Mouse (Mus musculus): Measurements from ENCODE around the gene Wfdc10. TPM values are rescaled to one million over a fixed set of nuclear protein-coding genes. Genes with fewer than 3 reads are reported as not detected.

Gene Wfdc10
- total and polyA plus RNA-seq, 3 experiments: not detected

DNA sequence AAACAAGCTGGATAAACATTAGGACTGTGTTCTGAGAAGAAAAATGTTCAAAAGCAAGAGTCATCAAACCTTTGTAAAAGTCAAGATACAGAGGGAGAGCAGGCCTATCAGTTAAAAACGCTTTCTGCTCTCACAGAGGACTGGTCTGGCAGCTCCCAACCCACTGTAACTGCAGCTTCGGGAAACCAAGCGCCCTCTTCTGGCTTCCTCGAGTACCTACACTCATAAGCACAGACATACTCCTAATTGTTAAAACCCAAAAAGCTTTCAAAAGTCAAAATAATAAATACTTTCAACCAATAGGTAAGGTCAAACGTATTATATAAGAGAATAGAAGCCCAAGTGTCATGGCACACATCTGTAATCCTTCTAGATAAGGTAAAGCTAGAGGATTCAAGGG lies 48.4 kb downstream of the Wfdc10 start:
- intact Hi-C loops (cut with DNase I): no loop called here
- WGBS: 73% methylated on average over 5 of the region's 5 CpGs
- Histone ChIP-seq H3K27me3 (ENCODE audit: control insufficient read depth, insufficient read depth, low read length) (no peaks in the 10 kb centered on the region), H3K36me3 (ENCODE audit: control insufficient read depth, insufficient read depth, low read length) (no peaks in the 10 kb centered on the region), H3K79me2 (replicated peaks; ENCODE audit: control insufficient read depth, insufficient read depth, low read length) (no peaks in the 10 kb centered on the region), H3K27ac (no peak overlapping the region), H3K9ac (ENCODE audit: low read depth, low read length) (no peak overlapping the region), H3K4me3 (no peak overlapping the region), H3K4me1 (ENCODE audit: control insufficient read depth, insufficient read depth, low read length) (no peaks in the 10 kb centered on the region)
- TF ChIP-seq EP300 (IDR thresholded peaks at IDR 0.05; ENCODE audit: insufficient read depth, low read depth, low read length) (no peak), POLR2A (IDR thresholded peaks at IDR 0.05; ENCODE audit: insufficient read depth, low read depth, low read length) (no peak), CTCF (IDR thresholded peaks at IDR 0.05) (no peak)
- no peak for DNase-seq

DNA sequence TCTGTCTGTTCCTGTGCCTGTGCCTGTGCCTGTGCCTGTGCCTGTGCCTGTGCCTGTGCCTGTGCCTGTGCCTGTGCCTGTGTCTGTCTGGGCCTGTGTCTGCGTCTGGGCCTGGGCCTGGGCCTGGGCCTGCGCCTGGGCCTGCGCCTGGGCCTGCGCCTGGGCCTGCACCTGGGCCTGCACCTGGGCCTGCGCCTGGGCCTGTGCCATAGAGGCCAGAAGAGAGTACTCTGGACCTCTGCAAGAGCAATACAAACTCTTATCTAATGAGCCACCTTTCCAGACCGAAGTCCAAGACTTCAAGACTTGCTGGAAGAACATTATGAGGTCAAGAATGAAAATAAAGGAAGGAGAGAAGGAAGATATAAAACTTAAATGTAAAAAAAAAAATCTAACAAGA lies 49.5 kb downstream of the Wfdc10 start:
- Histone ChIP-seq H3K27ac (no peak overlapping the region), H3K27me3 (ENCODE audit: control insufficient read depth, insufficient read depth, low read length) (no peaks in the 10 kb centered on the region), H3K79me2 (replicated peaks; ENCODE audit: control insufficient read depth, insufficient read depth, low read length) (no peaks in the 10 kb centered on the region), H3K4me1 (ENCODE audit: control insufficient read depth, insufficient read depth, low read length) (no peaks in the 10 kb centered on the region), H3K4me3 (no peak overlapping the region), H3K9ac (ENCODE audit: low read depth, low read length) (no peak overlapping the region), H3K36me3 (ENCODE audit: control insufficient read depth, insufficient read depth, low read length) (no peaks in the 10 kb centered on the region)
- intact Hi-C loops (cut with DNase I): no loop called here
- 91% methylated on average over 6 of the region's 6 CpGs for WGBS
- TF ChIP-seq POLR2A (IDR thresholded peaks at IDR 0.05; ENCODE audit: insufficient read depth, low read depth, low read length) (no peak), CTCF (IDR thresholded peaks at IDR 0.05) (no peak), EP300 (IDR thresholded peaks at IDR 0.05; ENCODE audit: insufficient read depth, low read depth, low read length) (no peak)
- DNase-seq: no peak

DNA sequence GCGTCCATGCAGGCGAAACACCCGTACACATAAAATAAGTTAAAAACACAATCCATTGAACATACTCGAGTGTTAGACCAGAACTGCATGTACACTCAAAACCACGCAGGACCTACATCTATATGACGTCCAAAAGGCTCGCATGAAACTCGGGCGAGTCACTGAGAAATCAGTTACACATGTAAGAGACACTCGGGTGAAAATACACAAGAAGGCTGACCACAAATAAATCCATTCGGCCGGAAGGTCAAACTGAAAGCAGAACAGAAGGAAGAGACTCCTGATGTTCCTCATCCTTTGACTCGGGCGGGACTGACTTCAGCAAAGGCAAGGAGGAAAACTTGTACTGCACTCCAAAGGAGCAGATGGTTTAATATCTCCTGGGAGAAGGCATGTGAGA lies 50.1 kb downstream of the Wfdc10 start:
- Histone ChIP-seq H3K4me3 (no peak overlapping the region), H3K27me3 (ENCODE audit: control insufficient read depth, insufficient read depth, low read length) (no peaks in the 10 kb centered on the region), H3K36me3 (ENCODE audit: control insufficient read depth, insufficient read depth, low read length) (no peaks in the 10 kb centered on the region), H3K4me1 (ENCODE audit: control insufficient read depth, insufficient read depth, low read length) (no peaks in the 10 kb centered on the region), H3K9ac (ENCODE audit: low read depth, low read length) (no peak overlapping the region), H3K27ac (no peak overlapping the region), H3K79me2 (replicated peaks; ENCODE audit: control insufficient read depth, insufficient read depth, low read length) (no peaks in the 10 kb centered on the region)
- TF ChIP-seq POLR2A (IDR thresholded peaks at IDR 0.05; ENCODE audit: insufficient read depth, low read depth, low read length) (no peak), CTCF (IDR thresholded peaks at IDR 0.05) (no peak), EP300 (IDR thresholded peaks at IDR 0.05; ENCODE audit: insufficient read depth, low read depth, low read length) (no peak)
- 85% methylated on average over 14 of the region's 14 CpGs for WGBS
- DNase-seq: no peak
- intact Hi-C loops (cut with DNase I): no loop called here

Other genes with a start within 250 kb of the Wfdc10 start
Only the 30 nearest of the 31 such genes appear.
- gene Sdc4, start 212.2 kb upstream of the Wfdc10 start, total RNA-seq (2021): 10 to 100 TPM; 20.2 to 26.0 TPM
- gene Sdc4, start 212.2 kb upstream of the Wfdc10 start, polyA plus RNA-seq (2012; rRNA removed): 14.7 and 15.5 TPM in 2 replicates
- 10 to 100 TPM; 21.1 to 26.4 TPM for gene Sys1, start 199.1 kb upstream of the Wfdc10 start, total RNA-seq (2021)
- 52.0 and 55.0 TPM in 2 replicates for gene Sys1, start 199.1 kb upstream of the Wfdc10 start, polyA plus RNA-seq (2012; rRNA removed)
- 1 to 10 TPM; 8.0 to 9.2 TPM for gene Gm20458, start 195.1 kb upstream of the Wfdc10 start, total RNA-seq (2021)
- 7.8 and 17.2 TPM in 2 replicates for gene Gm20458, start 195.1 kb upstream of the Wfdc10 start, polyA plus RNA-seq (2012; rRNA removed)
- not detected for gene Trp53tg5, start 182.3 kb upstream of the Wfdc10 start, total RNA-seq (2021)
- not detected in 2 replicates for gene Trp53tg5, start 182.3 kb upstream of the Wfdc10 start, polyA plus RNA-seq (2012; rRNA removed)
- 10 to 100 TPM in 1 of 2 experiments, 1 to 10 TPM in 1; 8.0 to 10.3 TPM for gene Dbndd2, start 169.9 kb upstream of the Wfdc10 start, total RNA-seq (2021)
- 17.9 and 31.9 TPM in 2 replicates for gene Dbndd2, start 169.9 kb upstream of the Wfdc10 start, polyA plus RNA-seq (2012; rRNA removed)
- gene Pigt, start 158.5 kb upstream of the Wfdc10 start, total RNA-seq (2021): 10 to 100 TPM; 31.3 to 31.5 TPM
- gene Pigt, start 158.5 kb upstream of the Wfdc10 start, polyA plus RNA-seq (2012; rRNA removed): 47.1 and 51.3 TPM in 2 replicates
- gene Wfdc2, start 93.6 kb upstream of the Wfdc10 start, total RNA-seq (2021): 1 to 10 TPM in 1 of 2 experiments, under 1 TPM in 1; 0.43 to 1.3 TPM
- 0.50 and 78.4 TPM in 2 replicates for gene Wfdc2, start 93.6 kb upstream of the Wfdc10 start, polyA plus RNA-seq (2012; rRNA removed)
- not detected for gene Spint3, start 82.6 kb upstream of the Wfdc10 start, total RNA-seq (2021)
- gene Spint3, start 82.6 kb upstream of the Wfdc10 start, polyA plus RNA-seq (2012; rRNA removed): not detected in 2 replicates
- under 1 TPM in 1 of 2 experiments, not detected in 1; 0.30 TPM for gene Wfdc6a, start 70.6 kb upstream of the Wfdc10 start, total RNA-seq (2021)
- gene Wfdc6a, start 70.6 kb upstream of the Wfdc10 start, polyA plus RNA-seq (2012; rRNA removed): 0.47 and 0.56 TPM in 2 replicates
- gene Eppin, start 62.5 kb upstream of the Wfdc10 start, total RNA-seq (2021): not detected
- 0.16 TPM in 1 of 2 replicates, not detected in the other for gene Eppin, start 62.5 kb upstream of the Wfdc10 start, polyA plus RNA-seq (2012; rRNA removed)
- gene Wfdc6b, start 42.5 kb upstream of the Wfdc10 start, total RNA-seq (2021): not detected
- gene Wfdc6b, start 42.5 kb upstream of the Wfdc10 start, polyA plus RNA-seq (2012; rRNA removed): not detected in 2 replicates
- not detected for gene Wfdc8, start 42.4 kb upstream of the Wfdc10 start, total RNA-seq (2021)
- gene Wfdc8, start 42.4 kb upstream of the Wfdc10 start, polyA plus RNA-seq (2012; rRNA removed): not detected in 2 replicates
- gene Wfdc16, start 17.2 kb upstream of the Wfdc10 start, total RNA-seq (2021): not detected
- gene Wfdc16, start 17.2 kb upstream of the Wfdc10 start, polyA plus RNA-seq (2012; rRNA removed): not detected in 2 replicates
- not detected for gene Wfdc9, start 537 bp downstream of the Wfdc10 start, total RNA-seq (2021)
- not detected in 2 replicates for gene Wfdc9, start 537 bp downstream of the Wfdc10 start, polyA plus RNA-seq (2012; rRNA removed)
- gene Wfdc11, start 18.0 kb downstream of the Wfdc10 start, total RNA-seq (2021): not detected
- gene Wfdc11, start 18.0 kb downstream of the Wfdc10 start, polyA plus RNA-seq (2012; rRNA removed): not detected in 2 replicates
- gene Wfdc13, start 29.1 kb downstream of the Wfdc10 start, total RNA-seq (2021): not detected
- 0.25 TPM in 1 of 2 replicates, not detected in the other for gene Wfdc13, start 29.1 kb downstream of the Wfdc10 start, polyA plus RNA-seq (2012; rRNA removed)
- gene Spint4, start 42.5 kb downstream of the Wfdc10 start, total RNA-seq (2021): not detected
- not detected in 2 replicates for gene Spint4, start 42.5 kb downstream of the Wfdc10 start, polyA plus RNA-seq (2012; rRNA removed)
- gene Spint5, start 59.3 kb downstream of the Wfdc10 start, total RNA-seq (2021): not detected
- not detected in 2 replicates for gene Spint5, start 59.3 kb downstream of the Wfdc10 start, polyA plus RNA-seq (2012; rRNA removed)
- gene Wfdc3, start 89.9 kb downstream of the Wfdc10 start, total RNA-seq (2021): not detected
- gene Wfdc3, start 89.9 kb downstream of the Wfdc10 start, polyA plus RNA-seq (2012; rRNA removed): 0.31 and 0.50 TPM in 2 replicates
- 10 to 100 TPM; 21.8 to 21.9 TPM for gene Dnttip1, start 89.9 kb downstream of the Wfdc10 start, total RNA-seq (2021)
- gene Dnttip1, start 89.9 kb downstream of the Wfdc10 start, polyA plus RNA-seq (2012; rRNA removed): 15.0 and 15.9 TPM in 2 replicates
- gene Ube2c, start 113.9 kb downstream of the Wfdc10 start, total RNA-seq (2021): 1 to 10 TPM; 1.5 to 4.2 TPM
- 3.0 and 7.3 TPM in 2 replicates for gene Ube2c, start 113.9 kb downstream of the Wfdc10 start, polyA plus RNA-seq (2012; rRNA removed)
- gene Tnnc2, start 123.9 kb downstream of the Wfdc10 start, total RNA-seq (2021): under 1 TPM in 1 of 2 experiments, not detected in 1; 0.50 TPM
- gene Tnnc2, start 123.9 kb downstream of the Wfdc10 start, polyA plus RNA-seq (2012; rRNA removed): not detected in 2 replicates
- gene Snx21, start 129.8 kb downstream of the Wfdc10 start, total RNA-seq (2021): 10 to 100 TPM; 21.2 to 30.3 TPM
- gene Snx21, start 129.8 kb downstream of the Wfdc10 start, polyA plus RNA-seq (2012; rRNA removed): 24.7 and 29.0 TPM in 2 replicates
- 10 to 100 TPM; 13.3 to 14.0 TPM for gene Acot8, start 148.8 kb downstream of the Wfdc10 start, total RNA-seq (2021)
- gene Acot8, start 148.8 kb downstream of the Wfdc10 start, polyA plus RNA-seq (2012; rRNA removed): 17.0 and 19.1 TPM in 2 replicates
- gene Zswim3, start 149.1 kb downstream of the Wfdc10 start, total RNA-seq (2021): 1 to 10 TPM; 1.7 to 2.1 TPM
- 2.1 and 2.8 TPM in 2 replicates for gene Zswim3, start 149.1 kb downstream of the Wfdc10 start, polyA plus RNA-seq (2012; rRNA removed)
- gene Zswim1, start 166.6 kb downstream of the Wfdc10 start, total RNA-seq (2021): 1 to 10 TPM; 4.5 to 5.3 TPM
- gene Zswim1, start 166.6 kb downstream of the Wfdc10 start, polyA plus RNA-seq (2012; rRNA removed): 5.1 and 6.4 TPM in 2 replicates
- gene Spata25, start 172.5 kb downstream of the Wfdc10 start, total RNA-seq (2021): under 1 TPM; 0.60 to 0.68 TPM
- gene Spata25, start 172.5 kb downstream of the Wfdc10 start, polyA plus RNA-seq (2012; rRNA removed): 0.23 TPM in 1 of 2 replicates, not detected in the other
- 10 to 100 TPM; 94.3 to 99.8 TPM for gene Ctsa, start 176.8 kb downstream of the Wfdc10 start, total RNA-seq (2021)
- gene Ctsa, start 176.8 kb downstream of the Wfdc10 start, polyA plus RNA-seq (2012; rRNA removed): 200 and 232 TPM in 2 replicates
- 10 to 100 TPM; 47.2 to 49.2 TPM for gene Neurl2, start 177.4 kb downstream of the Wfdc10 start, total RNA-seq (2021)
- 54.2 and 54.8 TPM in 2 replicates for gene Neurl2, start 177.4 kb downstream of the Wfdc10 start, polyA plus RNA-seq (2012; rRNA removed)
- gene Pltp, start 201.7 kb downstream of the Wfdc10 start, total RNA-seq (2021): 10 to 100 TPM; 33.8 to 36.1 TPM
- gene Pltp, start 201.7 kb downstream of the Wfdc10 start, polyA plus RNA-seq (2012; rRNA removed): 57.4 and 71.2 TPM in 2 replicates

Data from heart, adult 2 months (tissue).